Mouse (Mus musculus) E14TG2a.4 (cell line): ENCODE results near the gene Ppp2r1a.

Experiments used
- CTCF ChIP-seq: conservative IDR thresholded peaks from 2 replicates; pipeline ENCODE4 v1.5.1; 2014; ENCODE audit warnings: low read length
- NANOG ChIP-seq: IDR thresholded peaks from 2 replicates; pipeline ENCODE4 v1.6.1; 2014; ENCODE audit warnings: borderline replicate concordance, low read length, mixed read lengths
- POU5F1 ChIP-seq: IDR thresholded peaks from 2 replicates; pipeline ENCODE4 v1.6.1; 2014; ENCODE audit warnings: low read length, borderline replicate concordance

- TF ChIP-seq CTCF (no peak), NANOG (no peak), POU5F1 (no peak)
Measured at GRCm38 (mm10) chr17:21008382-21009331, 63.5 kb downstream of the Ppp2r1a start, which contains the start of gene Zfp160.
